Mouse (Mus musculus): ENCODE data around the gene Ccdc173.

DNA sequence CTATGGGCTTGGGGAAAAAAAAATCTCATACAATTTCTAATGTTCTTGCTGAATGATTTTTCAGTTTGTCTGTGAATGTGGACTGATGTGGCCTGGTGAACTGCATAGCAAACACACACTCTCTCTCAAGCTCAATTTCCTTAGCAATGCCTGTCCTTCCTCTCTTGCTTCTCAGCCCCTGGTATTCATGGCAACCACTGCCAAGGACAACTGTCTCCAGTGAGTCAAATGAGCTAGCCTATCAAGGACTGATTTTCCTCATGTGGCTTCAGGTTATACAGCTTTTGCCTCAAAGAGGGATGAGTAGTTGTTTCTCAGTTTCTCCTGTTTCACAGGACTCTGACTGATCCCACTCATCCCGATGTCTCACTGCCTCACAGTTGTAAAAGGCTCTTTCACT, 70.3 kb downstream of the Ccdc173 start:
- TF ChIP-seq POLR2A (IDR thresholded peaks at IDR 0.05; ENCODE audit: insufficient read length, low read depth) (no peak), POLR2AphosphoS2 (IDR thresholded peaks at IDR 0.05; ENCODE audit: insufficient read length, low read depth) (no peak), USF1 (IDR thresholded peaks at IDR 0.05; ENCODE audit: low read depth) (no peak), TCF12 (IDR thresholded peaks at IDR 0.05; ENCODE audit: insufficient read depth, poor library complexity, severe bottlenecking) (no peak), MYOG (IDR thresholded peaks at IDR 0.05; ENCODE audit: control insufficient read depth in 1 of 3, insufficient read depth in 1 of 3, insufficient read length in 2 of 3, low read depth in 2 of 3) (no peak), E2F4 (IDR thresholded peaks at IDR 0.05; ENCODE audit: insufficient read depth) (no peak), MAX (IDR thresholded peaks at IDR 0.05; ENCODE audit: low read depth) (no peak), REST (IDR thresholded peaks at IDR 0.05; ENCODE audit: insufficient read depth, insufficient read length) (no peak), CEBPB (IDR thresholded peaks at IDR 0.05; ENCODE audit: insufficient read depth, poor library complexity, severe bottlenecking) (no peak), MYOD1 (IDR thresholded peaks at IDR 0.05; ENCODE audit: control insufficient read depth in 1 of 3, insufficient read length in 2 of 3, low read depth in 2 of 3) (no peak), TCF3 (IDR thresholded peaks at IDR 0.05; ENCODE audit: insufficient read length, low read depth) (no peak), SRF (IDR thresholded peaks at IDR 0.05; ENCODE audit: control insufficient read depth, insufficient read length, low read depth) (no peak)

Measured in myocyte (in vitro differentiated cells).